ENCODE assay signal across 11 mouse cellular contexts in genomic region chr10:117021020-117021754, GRCm38 (mm10). TPM values are rescaled to one million over a fixed set of nuclear protein-coding genes. Genes with fewer than 3 reads are reported as not detected.
A peak's percentile ranks its signal among the peaks of the same experiment; 100 is the strongest.
DNase-seq lines count a peak whose midpoint lies in the region; ATAC-seq and TF ChIP-seq lines count a peak whose summit lies in the region.
"Had no signal": no experiment of that assay in that cellular context is flagged by ENCODE, and none has a peak within 500 bp of the region (broad histone marks: within the 10 kb centered on the region; RNA-seq: fewer than 3 reads in every experiment).

No protein-coding gene starts in this region.

- DNase-seq in midbrain, embryonic 14.5 days = no peak
- DNase-seq in gastrocnemius, postnatal 10 days = peak; percentile 54
- peak; percentile 50 for DNase-seq in kidney, postnatal 10 days
- DNase-seq in stomach, postnatal 0 days (ENCODE audit: low spot score) = peak; percentile 42
- DNase-seq in thymus, postnatal 4 days = no peak
- DNase-seq in spleen, postnatal 14 days (ENCODE audit: low spot score in 2 of 2) = no peak
- DNase-seq in cerebellum, adult 9-11 months = no peak
- DNase-seq: layer of hippocampus, postnatal 36 days had no signal

- H3K9me3 ChIP-seq in midbrain, embryonic 12.5 days = no peaks in the 10 kb centered on the region
- no peaks in the 10 kb centered on the region for H3K9me3 ChIP-seq in midbrain, embryonic 14.5 days (ENCODE audit: control insufficient read depth, low read length)
- H3K9me3 ChIP-seq in stomach, postnatal 0 days (ENCODE audit: control insufficient read depth, low read length) = no peaks in the 10 kb centered on the region

- peak; percentile 70 for ATAC-seq in midbrain, embryonic 12.5 days (ENCODE audit: low FRiP score, low read depth)
- no peak for ATAC-seq in midbrain, embryonic 14.5 days (ENCODE audit: low FRiP score, low TSS enrichment)
- peak; percentile 74; the same call in 1 of the 2 replicates for ATAC-seq in stomach, postnatal 0 days (ENCODE audit: low FRiP score, low TSS enrichment)

- H3K27ac ChIP-seq in midbrain, embryonic 12.5 days (replicated peaks) = no peak overlapping the region
- H3K27ac ChIP-seq in midbrain, embryonic 14.5 days (replicated peaks; ENCODE audit: low read depth, low read length) = no peak overlapping the region
- no peak overlapping the region for H3K27ac ChIP-seq in stomach, postnatal 0 days (replicated peaks)

- H3K27me3 ChIP-seq in midbrain, embryonic 12.5 days = peaks cover 31% of the 10 kb centered on the region
- no peaks in the 10 kb centered on the region for H3K27me3 ChIP-seq in midbrain, embryonic 14.5 days (ENCODE audit: control insufficient read depth, insufficient read depth, low read length)
- no peaks in the 10 kb centered on the region for H3K27me3 ChIP-seq in stomach, postnatal 0 days (ENCODE audit: control insufficient read depth, insufficient read depth, low read length)

- TF ChIP-seq EP300 in stomach, postnatal 0 days (optimal IDR thresholded peaks at IDR 0.05) = no peak

- TF ChIP-seq CTCF in stomach, postnatal 0 days (IDR thresholded peaks at IDR 0.05; ENCODE audit: low read depth) = no peak

- WGBS in midbrain, embryonic 12.5 days = 21% methylated on average over 21 of the region's 21 CpGs
- 19% methylated on average over 21 of the region's 21 CpGs for WGBS in midbrain, embryonic 14.5 days
- 31% methylated on average over 21 of the region's 21 CpGs for WGBS in stomach, postnatal 0 days

- no peak overlapping the region for H3K9ac ChIP-seq in midbrain, embryonic 12.5 days (replicated peaks)
- H3K9ac ChIP-seq in midbrain, embryonic 14.5 days (replicated peaks; ENCODE audit: low read length) = no peak overlapping the region
- H3K9ac ChIP-seq in stomach, postnatal 0 days (ENCODE audit: low read length) = no peak overlapping the region

- H3K4me3 ChIP-seq in midbrain, embryonic 12.5 days = no peak overlapping the region
- H3K4me3 ChIP-seq in midbrain, embryonic 14.5 days (replicated peaks; ENCODE audit: low read depth, low read length) = no peak overlapping the region
- H3K4me3 ChIP-seq in stomach, postnatal 0 days (ENCODE audit: low read depth, low read length) = no peak overlapping the region
- H3K4me3 ChIP-seq: megakaryocyte, embryonic 14.5 days had no signal

- no peaks in the 10 kb centered on the region for H3K36me3 ChIP-seq in midbrain, embryonic 12.5 days
- H3K36me3 ChIP-seq in midbrain, embryonic 14.5 days (ENCODE audit: control insufficient read depth, insufficient read depth, low read length) = no peaks in the 10 kb centered on the region
- no peaks in the 10 kb centered on the region for H3K36me3 ChIP-seq in stomach, postnatal 0 days (ENCODE audit: control insufficient read depth, insufficient read depth, low read length)

- H3K4me2 ChIP-seq in midbrain, embryonic 12.5 days (replicated peaks) = 0 out of 2 replicates have a peak overlapping the region, but pooled peaks have one; percentile 11
- no peak overlapping the region for H3K4me2 ChIP-seq in midbrain, embryonic 14.5 days (ENCODE audit: low read length)
- H3K4me2 ChIP-seq in stomach, postnatal 0 days (replicated peaks; ENCODE audit: low read depth) = no peak overlapping the region

- peaks cover 17% of the 10 kb centered on the region for H3K4me1 ChIP-seq in midbrain, embryonic 12.5 days
- peaks cover 13% of the 10 kb centered on the region for H3K4me1 ChIP-seq in midbrain, embryonic 14.5 days (ENCODE audit: control insufficient read depth, insufficient read depth, low read length)
- no peaks in the 10 kb centered on the region for H3K4me1 ChIP-seq in stomach, postnatal 0 days (replicated peaks; ENCODE audit: control insufficient read depth, insufficient read depth)

RNA-seq across cellular contexts. Expression of gene Lrrc10, which starts 24.0 kb away (rescaled TPM):
- polyA plus RNA-seq in midbrain, embryonic 12.5 days (2016; fragmentation: Nextera tagmentation; extraction: Ambion mirVana) = not detected in 2 replicates
- not detected in 2 replicates for polyA plus RNA-seq in midbrain, embryonic 14.5 days (2014; fragmentation: Nextera tagmentation; extraction: Ambion mirVana)
- total RNA-seq in gastrocnemius, postnatal 10 days (2021) = not detected
- not detected in 2 replicates for polyA plus RNA-seq in stomach, postnatal 0 days (2015; fragmentation: Nextera tagmentation; extraction: Ambion mirVana)

RNA-seq across cellular contexts. Expression of gene Best3, which starts 35.1 kb away (rescaled TPM):
- 0.10 TPM in 2 replicates for polyA plus RNA-seq in midbrain, embryonic 12.5 days (2016; fragmentation: Nextera tagmentation; extraction: Ambion mirVana)
- 0.12 TPM in 1 of 2 replicates, not detected in the other for polyA plus RNA-seq in midbrain, embryonic 14.5 days (2014; fragmentation: Nextera tagmentation; extraction: Ambion mirVana)
- 1 to 10 TPM; 5.6 to 7.6 TPM for total RNA-seq in gastrocnemius, postnatal 10 days (2021)
- 0.08 and 0.10 TPM in 2 replicates for polyA plus RNA-seq in stomach, postnatal 0 days (2015; fragmentation: Nextera tagmentation; extraction: Ambion mirVana)

RNA-seq across cellular contexts. Expression of gene Cct2, which starts 42.4 kb away (rescaled TPM):
- 252 and 253 TPM in 2 replicates for polyA plus RNA-seq in midbrain, embryonic 12.5 days (2016; fragmentation: Nextera tagmentation; extraction: Ambion mirVana)
- polyA plus RNA-seq in midbrain, embryonic 14.5 days (2014; fragmentation: Nextera tagmentation; extraction: Ambion mirVana) = 255 and 277 TPM in 2 replicates
- total RNA-seq in gastrocnemius, postnatal 10 days (2021) = 100 to 1,000 TPM; 172 to 175 TPM
- 119 and 122 TPM in 2 replicates for polyA plus RNA-seq in stomach, postnatal 0 days (2015; fragmentation: Nextera tagmentation; extraction: Ambion mirVana)

RNA-seq across cellular contexts. Expression of gene Gm10271, which starts 48.8 kb away (rescaled TPM):
- polyA plus RNA-seq in midbrain, embryonic 12.5 days (2016; fragmentation: Nextera tagmentation; extraction: Ambion mirVana) = not detected in 2 replicates
- polyA plus RNA-seq in midbrain, embryonic 14.5 days (2014; fragmentation: Nextera tagmentation; extraction: Ambion mirVana) = not detected in 2 replicates
- not detected for total RNA-seq in gastrocnemius, postnatal 10 days (2021)
- not detected in 2 replicates for polyA plus RNA-seq in stomach, postnatal 0 days (2015; fragmentation: Nextera tagmentation; extraction: Ambion mirVana)
- total RNA-seq: layer of hippocampus, postnatal 36 days had no signal
- polyA plus RNA-seq: testis, adult 2 months had no signal

Comparison
In these comparisons a context has a peak if more than half of its experiments do, and no peak if none do; other contexts are left out.
1. DNase-seq: peak in gastrocnemius, postnatal 10 days (single experiment), kidney, postnatal 10 days (single experiment) and stomach, postnatal 0 days (single experiment); none in midbrain, embryonic 14.5 days (single experiment), thymus, postnatal 4 days (single experiment), spleen, postnatal 14 days (0 of 2) and cerebellum, adult 9-11 months (single experiment).